10 mouse cellular contexts compared by ENCODE assay signal in the genomic region with DNA sequence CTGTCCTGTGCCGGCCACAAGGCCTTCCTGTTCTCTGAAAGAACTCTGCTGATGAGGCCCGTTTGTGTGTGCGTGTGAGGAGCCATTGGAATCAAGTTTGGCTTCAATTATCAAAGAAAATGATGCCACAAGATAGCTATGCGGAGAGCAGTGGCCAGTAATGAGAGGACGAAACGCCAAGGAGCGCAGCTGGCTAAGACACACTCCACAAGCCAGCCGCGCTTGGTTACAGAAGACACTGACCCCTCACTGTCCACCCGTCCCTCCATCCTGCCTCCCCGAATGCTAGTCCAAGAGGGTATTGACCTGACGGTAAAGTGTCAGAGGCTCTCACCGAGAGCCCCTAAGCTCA. TPM values are rescaled to one million over a fixed set of nuclear protein-coding genes. Genes with fewer than 3 reads are reported as not detected.
DNase-seq lines count a peak whose midpoint lies in the region; ATAC-seq and TF ChIP-seq lines count a peak whose summit lies in the region.
"Had no signal": no experiment of that assay in that cellular context is flagged by ENCODE, and none has a peak within 500 bp of the region (broad histone marks: within the 10 kb centered on the region; RNA-seq: fewer than 3 reads in every experiment).

No protein-coding gene starts in this region.

- 0 out of 2 replicates have a peak overlapping the region, but pooled peaks have one; percentile 9 for H3K4me3 ChIP-seq in lung, embryonic 15.5 days
- H3K4me3 ChIP-seq in limb, embryonic 11.5 days (ENCODE audit: low read depth, low read length) = peak overlapping the region; percentile 16
- H3K4me3 ChIP-seq in small intestine, adult 2 months (ENCODE audit: low read depth, low read length) = peak overlapping the region; percentile 40

- no peak overlapping the region for H3K9ac ChIP-seq in lung, embryonic 15.5 days
- H3K9ac ChIP-seq in limb, embryonic 11.5 days (ENCODE audit: low read length) = no peak overlapping the region

- 37% methylated on average over 13 of the region's 13 CpGs for WGBS in lung, embryonic 15.5 days
- 28% methylated on average over 13 of the region's 13 CpGs for WGBS in limb, embryonic 11.5 days
- WGBS in small intestine, adult 2 months = 28% methylated on average over 13 of the region's 13 CpGs

- ATAC-seq in lung, embryonic 15.5 days (ENCODE audit: borderline replicate concordance, extremely low read depth, low FRiP score, low TSS enrichment) = no peak
- ATAC-seq in limb, embryonic 11.5 days (ENCODE audit: insufficient number of reproducible peaks, low FRiP score, low TSS enrichment, low read depth) = no peak

- TF ChIP-seq POLR2A in small intestine, adult 2 months (IDR thresholded peaks at IDR 0.05; ENCODE audit: low read depth, low read length) = no peak

- no peak for TF ChIP-seq CTCF in small intestine, adult 2 months (IDR thresholded peaks at IDR 0.05; ENCODE audit: extremely low read depth, insufficient read length, insufficient replicate concordance, low read depth, low read length)

- peaks cover 21% of the 10 kb centered on the region for H3K36me3 ChIP-seq in lung, embryonic 15.5 days
- H3K36me3 ChIP-seq in limb, embryonic 11.5 days (ENCODE audit: control insufficient read depth, insufficient read depth, low read length) = peaks cover 9% of the 10 kb centered on the region; the same call in 1 of the 2 replicates
- peaks cover 36% of the 10 kb centered on the region for H3K36me3 ChIP-seq in small intestine, adult 2 months (ENCODE audit: control insufficient read depth, insufficient read depth, low read length)

- peak overlapping the region; percentile 88 for H3K4me2 ChIP-seq in lung, embryonic 15.5 days
- H3K4me2 ChIP-seq in limb, embryonic 11.5 days (ENCODE audit: low read depth, severe bottlenecking) = peak overlapping the region; percentile 30; the same call in 1 of the 2 replicates

- no peaks in the 10 kb centered on the region for H3K9me3 ChIP-seq in lung, embryonic 15.5 days
- no peaks in the 10 kb centered on the region for H3K9me3 ChIP-seq in limb, embryonic 11.5 days (ENCODE audit: control insufficient read depth, low read length)

- no peaks in the 10 kb centered on the region for H3K27me3 ChIP-seq in lung, embryonic 15.5 days
- H3K27me3 ChIP-seq in limb, embryonic 11.5 days (ENCODE audit: control insufficient read depth, insufficient read depth, low read length) = no peaks in the 10 kb centered on the region
- no peaks in the 10 kb centered on the region for H3K27me3 ChIP-seq in small intestine, adult 2 months (ENCODE audit: control insufficient read depth, insufficient read depth, low read length)

- no peak overlapping the region for H3K27ac ChIP-seq in lung, embryonic 15.5 days
- no peak overlapping the region for H3K27ac ChIP-seq in limb, embryonic 11.5 days (replicated peaks; ENCODE audit: low read depth, low read length)
- H3K27ac ChIP-seq in small intestine, adult 2 months (ENCODE audit: insufficient read depth, low read depth, low read length) = no peak overlapping the region

- H3K4me1 ChIP-seq in lung, embryonic 15.5 days = peaks cover 76% of the 10 kb centered on the region
- peaks cover 61% of the 10 kb centered on the region for H3K4me1 ChIP-seq in limb, embryonic 11.5 days (ENCODE audit: control insufficient read depth, insufficient read depth, low read length)
- H3K4me1 ChIP-seq in small intestine, adult 2 months (ENCODE audit: control insufficient read depth, insufficient read depth, insufficient read length, low read length) = peaks cover 25% of the 10 kb centered on the region

- DNase-seq in adrenal gland, postnatal 10 days = peak; percentile 21
- DNase-seq in adrenal gland, postnatal 4 days (ENCODE audit: low spot score in 2 of 2) = no peak
- no peak for DNase-seq in lung, postnatal 10 days
- DNase-seq in limb, embryonic 11.5 days (ENCODE audit: low spot score) = peak; percentile 24
- no peak for DNase-seq in thymus, adult 18-20 months
- no peak for DNase-seq in thymus, postnatal 14 days
- DNase-seq: kidney, adult 11 months; right cerebral cortex, postnatal 4 days had no signal

RNA-seq across cellular contexts. Expression of a gene that starts 6.9 kb away (rescaled TPM):
- total RNA-seq in adrenal gland, postnatal 10 days (2021) = 10 to 100 TPM; 31.5 to 35.3 TPM
- total RNA-seq in adrenal gland, postnatal 4 days (2021) = 10 to 100 TPM; 48.9 to 52.8 TPM
- 8.4 TPM in 2 replicates for polyA plus RNA-seq in lung, embryonic 15.5 days (2015; fragmentation: Nextera tagmentation; extraction: Ambion mirVana)
- 15.4 and 15.8 TPM in 2 replicates for polyA plus RNA-seq in limb, embryonic 11.5 days (2014; fragmentation: Nextera tagmentation; extraction: Ambion mirVana)
- 12.0 and 48.5 TPM in 2 replicates for polyA plus RNA-seq in small intestine, adult 2 months (2012; rRNA removed)

Comparison
In these comparisons a context has a peak if more than half of its experiments do, and no peak if none do; other contexts are left out.
1. DNase-seq: peak in adrenal gland, postnatal 10 days (single experiment) and limb, embryonic 11.5 days (single experiment); none in adrenal gland, postnatal 4 days (0 of 2), lung, postnatal 10 days (single experiment), thymus, adult 18-20 months (0 of 2) and thymus, postnatal 14 days (single experiment).
2. Peak in every context shown above with its lines, with median percentiles within 50 percentile points of each other: H3K4me3 ChIP-seq.